Mouse (Mus musculus) thymus, adult 2 months (tissue): ENCODE results near the gene Hist1h3f.

Experiments
- CTCF ChIP-seq: fragments of 200-500 bp; IDR thresholded peaks from 2 replicates; pipeline ENCODE4 v1.5.1; 2012; ENCODE audit warnings: mild to moderate bottlenecking, control low read depth, low read length, moderate library complexity, borderline replicate concordance; ENCODE audit not compliant: control insufficient read depth, poor library complexity, insufficient read depth; ENCODE audit errors: extremely low read depth
- POLR2A ChIP-seq: fragments of 200-500 bp; IDR thresholded peaks from 2 replicates; pipeline ENCODE4 v1.6.1; 2012; ENCODE audit warnings: mild to moderate bottlenecking, low read length, control low read depth, moderate library complexity; ENCODE audit not compliant: control insufficient read depth, poor library complexity, insufficient read depth; ENCODE audit errors: extremely low read depth

DNA sequence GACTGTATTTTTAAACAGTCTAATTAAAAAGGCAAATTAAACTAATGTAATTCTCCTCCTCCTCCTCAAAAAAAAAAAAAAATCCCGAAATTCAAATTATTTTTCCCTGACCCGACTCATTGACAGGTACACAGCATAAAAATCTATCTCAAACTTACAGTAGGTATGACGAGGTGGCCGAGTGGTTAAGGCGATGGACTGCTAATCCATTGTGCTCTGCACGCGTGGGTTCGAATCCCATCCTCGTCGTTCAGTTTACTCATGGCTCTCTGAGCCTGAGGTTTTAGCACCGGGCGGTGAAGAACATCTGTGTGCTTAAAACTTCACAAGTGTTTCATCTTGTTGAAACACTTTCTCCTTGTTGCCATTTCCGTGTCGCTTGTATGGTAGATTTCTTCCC is 22.1 kb upstream of the Hist1h3f start:
- no peak for TF ChIP-seq POLR2A
- TF ChIP-seq CTCF: no peak
